Mouse (Mus musculus) cortical plate, adult 2 months (tissue): ENCODE results near the gene Commd1.

ENCODE experiments used
- CTCF ChIP-seq: fragments of 200-500 bp; IDR thresholded peaks from 2 replicates; pipeline ENCODE4 v1.5.1; 2011; ENCODE audit warnings: mild to moderate bottlenecking, control low read depth, low read length; ENCODE audit not compliant: insufficient read depth; ENCODE audit errors: extremely low read depth
- POLR2A ChIP-seq: fragments of 200-500 bp; IDR thresholded peaks from 2 replicates; pipeline ENCODE4 v1.6.1; 2011; ENCODE audit warnings: mild to moderate bottlenecking, low read length, control low read depth; ENCODE audit not compliant: insufficient read depth; ENCODE audit errors: extremely low read depth

- no peak for TF ChIP-seq POLR2A
- TF ChIP-seq CTCF: no peak
These were observed 75.7 kb downstream of the Commd1 start for GRCm38 (mm10) chr11:22906453-22906865.
